Mouse (Mus musculus) cerebellum, adult 2 months (tissue): ENCODE results near the gene Morn4. TPM values are rescaled to one million over a fixed set of nuclear protein-coding genes. Genes with fewer than 3 reads are reported as not detected.

ENCODE experiments used
- DNase-seq, 2 experiments: peaks; one replicate each; pipeline ENCODE4 v3.0.0; 2021
- H3K27ac ChIP-seq: fragments of 200-500 bp; 2 replicates; pipeline ENCODE4 v1.5.1; 2012; ENCODE audit warnings: low read length, control low read depth, inconsistent platforms; ENCODE audit not compliant: insufficient read depth
- H3K27me3 ChIP-seq: fragments of 200-500 bp; 2 replicates; pipeline ENCODE4 v1.6.1; 2012; ENCODE audit warnings: inconsistent platforms, mild to moderate bottlenecking, low read length, moderate library complexity; ENCODE audit not compliant: control insufficient read depth, insufficient read depth
- H3K4me1 ChIP-seq: fragments of 200-500 bp; 2 replicates; pipeline ENCODE4 v1.6.1; 2011; ENCODE audit warnings: low read length; ENCODE audit not compliant: control insufficient read depth, insufficient read depth
- H3K4me3 ChIP-seq: fragments of 200-500 bp; replicated peaks from 2 replicates; pipeline ENCODE3; 2011; ENCODE audit warnings: mild to moderate bottlenecking, low read depth, low read length, control low read depth; ENCODE audit not compliant: insufficient read depth
- CTCF ChIP-seq: fragments of 200-500 bp; IDR thresholded peaks from 2 replicates; pipeline ENCODE4 v1.5.1; 2011; ENCODE audit warnings: low read depth, mild to moderate bottlenecking, control low read depth, low read length, moderate library complexity, borderline replicate concordance; ENCODE audit not compliant: insufficient read depth
- POLR2A ChIP-seq: fragments of 200-500 bp; IDR thresholded peaks from 2 replicates; pipeline ENCODE4 v1.6.1; 2011; ENCODE audit warnings: low read length, control low read depth, borderline replicate concordance; ENCODE audit not compliant: insufficient read depth
- WGBS: fragments of 180-500 bp; shearing (Covaris S2); methylation state at CpG from one replicate; pipeline ENCODE4 v1.1.7; 2018; 5-methylcytosine and 5-hydroxymethylcytosine counted together
- polyA plus RNA-seq: library from polyadenylated mRNA; depleted of rRNA; stranded (reverse); fragments of >200 nt; gene quantifications from 2 replicates; pipeline ENCODE4 v1.2.3, GENCODE M21; 2012

Morn4 gene
- polyA plus RNA-seq, 1 experiment, result 44.6 TPM

GRCm38 (mm10) chr19:42069241-42069525 is 17.0 kb downstream of the Morn4 start:
- WGBS, result 19% methylated on average over 6 of the region's 6 CpGs
- Histone ChIP-seq H3K27me3 (no peaks in the 10 kb centered on the region), H3K4me3 (no peak overlapping the region), H3K27ac (no peak overlapping the region), H3K4me1 (peaks cover 3% of the 10 kb centered on the region; the same call in 1 of the 2 replicates)
- peak; percentile 38 to 45 for DNase-seq
- TF ChIP-seq POLR2A (no peak), CTCF (peak; percentile 70; the same call in 1 of the 2 replicates)

- Histone ChIP-seq H3K27ac (no peak overlapping the region), H3K4me1 (peaks cover 3% of the 10 kb centered on the region; the same call in 1 of the 2 replicates), H3K27me3 (no peaks in the 10 kb centered on the region), H3K4me3 (no peak overlapping the region)
- TF ChIP-seq POLR2A, result no peak
- TF ChIP-seq CTCF, result no peak
- 83% methylated on average over 11 of the region's 11 CpGs for WGBS
- DNase-seq, result no peak
Observed at GRCm38 (mm10) chr19:42068441-42069240, 17.5 kb downstream of the Morn4 start.

DNA sequence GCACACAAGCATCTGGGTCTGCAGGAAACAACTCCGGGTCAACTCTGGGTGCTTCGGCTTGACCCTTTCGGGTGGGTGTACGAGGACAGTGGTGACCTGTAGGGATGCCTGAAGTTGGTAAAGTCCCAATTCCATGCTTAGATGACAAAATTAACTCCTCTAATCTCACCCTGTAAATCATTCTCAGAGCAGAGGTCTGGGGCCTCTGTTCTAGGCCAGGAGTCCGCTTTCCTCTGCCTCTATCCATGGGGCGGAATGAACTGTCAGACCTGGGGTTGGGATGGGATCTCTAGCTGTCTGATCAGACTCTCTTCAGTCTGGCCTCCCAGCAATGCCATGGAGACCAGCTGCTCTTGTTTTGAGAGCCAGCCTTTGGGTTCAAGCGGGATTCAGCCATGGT is 24.7 kb downstream of the Morn4 start:
- Histone ChIP-seq H3K4me3 (no peak overlapping the region), H3K27me3 (no peaks in the 10 kb centered on the region), H3K27ac (no peak overlapping the region), H3K4me1 (no peaks in the 10 kb centered on the region)
- TF ChIP-seq POLR2A, result no peak
- no peak for TF ChIP-seq CTCF
- DNase-seq, result no peak
- 85% methylated on average over 7 of the region's 7 CpGs for WGBS

DNA sequence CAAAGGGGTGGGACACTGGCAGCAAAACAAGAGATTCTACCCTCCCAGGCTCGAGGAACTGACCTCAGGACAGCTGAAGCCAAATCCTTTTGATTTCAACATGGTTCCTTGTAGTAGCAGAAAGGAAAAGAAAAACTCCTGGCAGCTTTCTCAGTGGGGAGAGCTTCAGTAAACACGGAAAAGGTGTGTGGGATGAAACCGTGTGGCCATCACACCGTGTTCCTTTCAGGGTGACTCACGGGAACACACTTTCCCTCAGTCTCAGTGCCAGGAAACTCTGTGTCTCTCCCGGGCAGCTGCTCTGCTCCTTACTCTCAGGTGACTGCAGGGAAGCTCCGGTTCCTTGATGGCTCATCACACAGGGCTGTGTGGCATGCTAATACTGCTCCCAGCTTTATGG is 27.7 kb downstream of the Morn4 start:
- H3K27ac ChIP-seq, result no peak overlapping the region
- H3K27me3 ChIP-seq, result no peaks in the 10 kb centered on the region
- no peak for DNase-seq
- no peak overlapping the region for H3K4me3 ChIP-seq
- no peak for TF ChIP-seq POLR2A
- no peak for TF ChIP-seq CTCF
- 58% methylated on average over 7 of the region's 7 CpGs for WGBS
- no peaks in the 10 kb centered on the region for H3K4me1 ChIP-seq

- TF ChIP-seq POLR2A, result no peak
- no peak for TF ChIP-seq CTCF
- Histone ChIP-seq H3K4me1 (no peaks in the 10 kb centered on the region), H3K27me3 (no peaks in the 10 kb centered on the region), H3K4me3 (no peak overlapping the region), H3K27ac (no peak overlapping the region)
- no peak for DNase-seq
- 81% methylated on average over 6 of the region's 6 CpGs for WGBS
Observed at GRCm38 (mm10) chr19:42056719-42057409, 29.3 kb downstream of the Morn4 start.

DNA sequence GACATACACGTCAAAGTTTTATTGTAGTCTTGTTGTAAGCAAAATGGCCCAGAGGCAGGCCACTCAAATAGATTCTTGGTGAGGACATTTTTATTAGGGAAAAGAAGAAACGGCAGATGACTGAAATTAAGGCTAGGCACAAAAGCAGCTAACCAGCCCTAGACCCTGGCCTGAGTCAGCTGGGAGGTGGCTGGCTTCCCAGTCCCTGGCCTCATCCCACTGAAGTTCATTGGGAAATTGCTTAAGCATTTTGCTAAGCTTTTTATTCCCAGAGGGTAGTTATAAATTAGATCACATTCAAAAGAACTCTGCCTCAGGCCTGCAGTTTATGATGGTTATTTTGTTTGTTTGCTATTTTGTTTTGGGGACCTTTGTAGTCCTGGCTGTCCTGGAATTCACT is 30.3 kb downstream of the Morn4 start:
- no peaks in the 10 kb centered on the region for H3K4me1 ChIP-seq
- H3K27me3 ChIP-seq, result no peaks in the 10 kb centered on the region
- DNase-seq, result no peak
- H3K4me3 ChIP-seq, result no peak overlapping the region
- no peak overlapping the region for H3K27ac ChIP-seq
- no peak for TF ChIP-seq POLR2A
- TF ChIP-seq CTCF, result no peak
- WGBS, result 76% methylated on average over 2 of the region's 2 CpGs

GRCm38 (mm10) chr19:42054255-42054654 is 31.9 kb downstream of the Morn4 start:
- DNase-seq, result no peak
- WGBS, result 61% methylated on average over 6 of the region's 6 CpGs
- no peak overlapping the region for H3K27ac ChIP-seq
- H3K27me3 ChIP-seq, result no peaks in the 10 kb centered on the region
- TF ChIP-seq CTCF (no peak), POLR2A (no peak)
- H3K4me1 ChIP-seq, result no peaks in the 10 kb centered on the region
- H3K4me3 ChIP-seq, result no peak overlapping the region

- H3K27me3 ChIP-seq, result no peaks in the 10 kb centered on the region
- no peak for TF ChIP-seq CTCF
- no peak for TF ChIP-seq POLR2A
- H3K27ac ChIP-seq, result no peak within 1 kb of the TSS
- no peaks in the 10 kb centered on the region for H3K4me1 ChIP-seq
- DNase-seq, result no peak
- no peak within 1 kb of the TSS for H3K4me3 ChIP-seq
- 55% methylated on average over 4 of the region's 4 CpGs for WGBS
Observed at GRCm38 (mm10) chr19:42051948-42052347, 34.2 kb downstream of the Morn4 start, which contains the start of gene 4933411K16Rik. Gene 4933411K16Rik, plus strand, starts transcription at chr19:42052248.
